In the genomic region with DNA sequence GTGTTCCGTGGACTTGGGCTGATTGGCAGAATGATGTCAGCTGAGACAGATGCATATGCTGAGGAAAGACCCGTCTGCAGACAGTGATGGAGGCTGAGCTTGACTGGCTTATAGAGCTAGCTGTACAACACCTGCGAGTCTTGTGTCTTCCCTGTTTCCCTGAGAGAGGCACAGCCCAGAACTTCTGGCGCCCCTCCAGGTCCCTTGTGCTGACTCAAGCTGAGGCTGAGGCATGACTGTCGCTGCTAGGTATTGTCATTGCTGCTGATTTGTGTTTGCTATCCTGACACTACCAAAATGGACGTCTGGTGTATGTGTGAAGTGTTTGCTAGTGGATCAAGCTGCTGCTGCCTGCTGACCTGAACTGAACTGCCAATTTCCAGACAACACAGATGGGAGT, we compare ENCODE assay signal across 17 mouse cellular contexts. TPM values are rescaled to one million over a fixed set of nuclear protein-coding genes. Genes with fewer than 3 reads are reported as not detected.
A peak's percentile ranks its signal among the peaks of the same experiment; 100 is the strongest.
DNase-seq lines count a peak whose midpoint lies in the region; ATAC-seq and TF ChIP-seq lines count a peak whose summit lies in the region.
"Had no signal": no experiment of that assay in that cellular context is flagged by ENCODE, and none has a peak within 500 bp of the region (broad histone marks: within the 10 kb centered on the region; RNA-seq: fewer than 3 reads in every experiment).

No protein-coding gene starts in this region.

- intact Hi-C loops in gastrocnemius, adult 2 months (cut with DNase I) = no loop called here
- intact Hi-C loops in gastrocnemius, postnatal 36 days (cut with DNase I) = no loop called here

- H3K4me2 ChIP-seq in hindbrain, embryonic 11.5 days (replicated peaks; ENCODE audit: low read depth, low read length) = no peak overlapping the region
- H3K4me2 ChIP-seq: hindbrain, embryonic 15.5 days; liver, embryonic 15.5 days; midbrain, embryonic 13.5 days had no signal

- 75% methylated on average over 6 of the region's 6 CpGs for WGBS in hindbrain, embryonic 11.5 days

- no peak overlapping the region for H3K27ac ChIP-seq in gastrocnemius, adult 2 months
- no peak overlapping the region for H3K27ac ChIP-seq in hindbrain, embryonic 11.5 days (ENCODE audit: low read depth, low read length)
- H3K27ac ChIP-seq: hindbrain, embryonic 15.5 days; liver, embryonic 15.5 days; midbrain, embryonic 13.5 days had no signal

- no peak for TF ChIP-seq CTCF in gastrocnemius, adult 2 months (IDR thresholded peaks at IDR 0.05)

- no peak overlapping the region for H3K4me3 ChIP-seq in gastrocnemius, adult 2 months
- H3K4me3 ChIP-seq in hindbrain, embryonic 11.5 days (ENCODE audit: low read depth, low read length) = no peak overlapping the region
- H3K4me3 ChIP-seq: erythroblast, embryonic 14.5 days; hindbrain, embryonic 15.5 days; liver, embryonic 15.5 days; midbrain, embryonic 13.5 days had no signal

- ATAC-seq in hindbrain, embryonic 11.5 days (ENCODE audit: low FRiP score) = no peak
- ATAC-seq: forebrain, embryonic 16.5 days; intestine, embryonic 16.5 days; midbrain, embryonic 13.5 days had no signal

- no peaks in the 10 kb centered on the region for H3K4me1 ChIP-seq in hindbrain, embryonic 11.5 days (replicated peaks; ENCODE audit: control insufficient read depth, insufficient read depth, low read length)
- H3K4me1 ChIP-seq: hindbrain, embryonic 15.5 days; midbrain, embryonic 13.5 days had no signal

- H3K9me3 ChIP-seq in hindbrain, embryonic 11.5 days (ENCODE audit: control insufficient read depth, low read length) = no peaks in the 10 kb centered on the region
- H3K9me3 ChIP-seq: hindbrain, embryonic 15.5 days; liver, embryonic 15.5 days; midbrain, embryonic 13.5 days had no signal

- no peak overlapping the region for H3K9ac ChIP-seq in hindbrain, embryonic 11.5 days (ENCODE audit: low read depth, low read length)
- H3K9ac ChIP-seq: hindbrain, embryonic 15.5 days; liver, embryonic 15.5 days; midbrain, embryonic 13.5 days had no signal

- no peaks in the 10 kb centered on the region for H3K27me3 ChIP-seq in hindbrain, embryonic 11.5 days (ENCODE audit: control insufficient read depth, insufficient read depth, low read length)
- H3K27me3 ChIP-seq: hindbrain, embryonic 15.5 days; liver, embryonic 15.5 days; midbrain, embryonic 13.5 days had no signal

- H3K36me3 ChIP-seq in hindbrain, embryonic 11.5 days (ENCODE audit: control insufficient read depth, insufficient read depth, low read length) = no peaks in the 10 kb centered on the region
- H3K36me3 ChIP-seq: hindbrain, embryonic 15.5 days; liver, embryonic 15.5 days; midbrain, embryonic 13.5 days had no signal

- DNase-seq in gastrocnemius, adult 2 months = peak; percentile 19
- DNase-seq in gastrocnemius, postnatal 36 days = no peak
- DNase-seq in lung, postnatal 10 days = peak; percentile 11
- no peak for DNase-seq in lung, postnatal 14 days
- DNase-seq in MN1 (ENCODE audit: low spot score) = peak; percentile 17
- DNase-seq in brain, adult 2 months (ENCODE audit: low read depth, low spot score) = peak; percentile 24
- DNase-seq in hindbrain, embryonic 11.5 days (ENCODE audit: low spot score) = no peak
- DNase-seq: cerebellum, adult 11 months; layer of hippocampus, adult 9-11 months; lung, postnatal 4 days; thymus, adult 18-20 months had no signal

RNA-seq across cellular contexts. Expression of a gene that starts 27.0 kb away (rescaled TPM):
- 10 to 100 TPM; 30.2 TPM for total RNA-seq in gastrocnemius, adult 2 months (2021)
- total RNA-seq in gastrocnemius, postnatal 36 days (2021) = 10 to 100 TPM; 24.9 to 30.9 TPM
- 36.2 and 44.3 TPM in 2 replicates for polyA plus RNA-seq in hindbrain, embryonic 11.5 days (2014; fragmentation: Nextera tagmentation; extraction: Ambion mirVana)

RNA-seq across cellular contexts. Expression of a gene that starts 27.1 kb away (rescaled TPM):
- 1 to 10 TPM; 3.9 to 5.9 TPM for total RNA-seq in gastrocnemius, adult 2 months (2021)
- 1 to 10 TPM; 3.3 to 3.9 TPM for total RNA-seq in gastrocnemius, postnatal 36 days (2021)
- 2.0 and 2.1 TPM in 2 replicates for polyA plus RNA-seq in hindbrain, embryonic 11.5 days (2014; fragmentation: Nextera tagmentation; extraction: Ambion mirVana)

Comparison
In these comparisons a context has a peak if more than half of its experiments do, and no peak if none do; other contexts are left out.
1. DNase-seq: peak in gastrocnemius, adult 2 months (single experiment), lung, postnatal 10 days (single experiment), MN1 (single experiment) and brain, adult 2 months (single experiment); none in gastrocnemius, postnatal 36 days (0 of 2), lung, postnatal 14 days (single experiment) and hindbrain, embryonic 11.5 days (single experiment).